Mouse (Mus musculus): ENCODE measurements around the gene Dach1.

GRCm38 (mm10) chr14:98106208-98106607 lies 63.4 kb downstream of the Dach1 start:
- no peak for TF ChIP-seq CHD2 (IDR thresholded peaks at IDR 0.05; ENCODE audit: low read length)
- TF ChIP-seq CTCF (conservative IDR thresholded peaks at IDR 0.05 in 1 of 2, IDR thresholded peaks at IDR 0.05 in 1 of 2; ENCODE audit: low read depth in 2 of 2, low read length in 2 of 2): no peak
- TF ChIP-seq USF1 (IDR thresholded peaks at IDR 0.05; ENCODE audit: low read depth, low read length): no peak
- TF ChIP-seq ETS1 (conservative IDR thresholded peaks at IDR 0.05; ENCODE audit: low read depth, low read length): no peak
- TF ChIP-seq ZKSCAN1 (IDR thresholded peaks at IDR 0.05; ENCODE audit: borderline replicate concordance, low read depth, low read length): no peak
- TF ChIP-seq USF2 (conservative IDR thresholded peaks at IDR 0.05; ENCODE audit: low read depth, low read length): no peak
- no peak for TF ChIP-seq JUND (conservative IDR thresholded peaks at IDR 0.05; ENCODE audit: low read depth, low read length)
- no peak for TF ChIP-seq SIN3A (IDR thresholded peaks at IDR 0.05; ENCODE audit: low read length)
- no peak for TF ChIP-seq POLR2A (IDR thresholded peaks at IDR 0.05; ENCODE audit: low read depth, low read length)
